Mouse (Mus musculus) liver, postnatal 0 days (tissue): ENCODE data around the gene Six3.

Source experiments
- CTCF ChIP-seq: sonication (generic); IDR thresholded peaks from 2 replicates; pipeline ENCODE4 v1.5.1; 2016; ENCODE audit warnings: antibody characterized with exemption, low read depth
- EP300 ChIP-seq: IDR thresholded peaks from 2 replicates; pipeline ENCODE4 v1.6.1; 2016; ENCODE audit warnings: antibody characterized with exemption, low read depth, mild to moderate bottlenecking

DNA sequence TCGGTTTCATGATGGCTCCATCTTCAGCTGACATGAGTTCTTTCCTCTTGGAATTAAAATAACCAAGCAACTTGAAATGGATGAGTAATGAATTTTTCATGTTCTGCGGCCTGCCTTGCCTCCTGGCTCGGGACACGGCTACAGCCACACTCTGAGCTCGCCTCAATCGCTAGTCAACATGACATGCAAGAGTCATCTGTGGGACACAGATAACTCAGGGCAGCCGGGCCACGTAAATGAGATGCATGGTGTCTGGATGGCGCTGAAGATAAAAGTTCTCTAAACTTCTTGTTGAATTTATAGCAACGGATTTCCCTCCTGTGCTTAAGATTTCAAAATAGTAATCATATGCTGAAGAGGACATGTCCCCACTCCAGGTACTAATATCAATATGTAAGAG lies 34.1 kb upstream of the Six3 start:
- TF ChIP-seq CTCF: no peak
- no peak for TF ChIP-seq EP300
